Mouse (Mus musculus) yolk sac, embryonic 10.5 days (tissue): ENCODE data around the gene Coq10a.
"Not testable (repeated sequence)": the region's sequence is repeated elsewhere in the genome, so short reads cannot be mapped to it uniquely, and the experiment has no call there.

Experiments used
- DNase-seq: peaks from one replicate; pipeline ENCODE4 v3.0.0-alpha.2; 2017; ENCODE audit warnings: low spot score

Coq10a gene

DNA sequence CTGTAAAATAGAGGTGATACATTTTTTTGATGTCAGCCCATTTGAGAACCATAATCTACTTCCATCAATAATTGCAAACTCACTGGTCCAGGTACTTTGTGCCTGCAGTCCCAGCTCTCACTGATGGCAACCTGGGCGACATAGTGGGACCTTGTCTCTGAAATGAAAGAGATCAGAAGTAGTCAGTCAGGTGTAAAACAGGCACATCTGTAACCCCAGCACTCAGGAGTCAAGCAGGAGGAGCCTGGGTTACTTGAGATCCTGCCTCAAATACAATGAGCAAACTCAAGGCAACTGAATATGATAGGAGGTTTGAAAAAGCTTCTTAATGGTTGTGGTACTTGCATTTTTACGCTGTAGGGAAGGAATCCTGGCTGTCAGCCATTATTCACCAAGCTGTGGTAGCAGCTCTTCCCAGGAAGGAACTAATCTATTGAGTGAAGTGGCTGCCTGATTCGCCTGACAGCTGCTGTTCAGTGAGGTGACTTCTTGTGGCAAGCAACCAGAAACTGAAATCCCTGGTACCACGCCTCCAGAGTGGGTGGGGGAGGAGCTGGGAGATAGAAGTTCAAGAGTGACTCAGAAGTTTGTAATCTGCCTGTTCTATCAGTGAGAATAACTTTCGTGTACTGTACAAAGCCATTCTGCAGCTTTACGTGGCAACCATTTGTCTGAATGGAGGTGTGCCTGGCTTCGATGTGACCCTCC lies 24.1 kb downstream of the Coq10a start:
- peak; percentile 78 for DNase-seq

DNA sequence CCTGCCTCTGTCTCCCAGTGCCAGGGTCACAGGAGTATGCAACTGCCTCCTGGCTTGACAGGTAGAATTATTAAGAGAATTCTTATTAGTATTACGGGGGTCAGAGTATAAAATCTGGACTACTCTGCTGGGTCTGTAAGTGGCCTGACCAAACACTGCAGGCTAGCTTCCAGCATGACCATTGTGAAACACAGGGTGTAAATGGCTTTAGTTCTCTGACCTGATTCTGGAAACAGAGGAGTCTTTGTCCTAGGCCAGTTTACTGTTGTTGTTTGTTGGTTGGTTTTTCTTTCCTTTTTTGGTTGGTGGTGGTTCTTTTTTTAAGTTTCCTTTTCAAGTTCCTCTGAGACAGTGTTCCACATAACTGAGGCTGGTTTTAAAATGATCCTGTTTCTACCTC lies 25.4 kb downstream of the Coq10a start:
- no peak for DNase-seq

DNA sequence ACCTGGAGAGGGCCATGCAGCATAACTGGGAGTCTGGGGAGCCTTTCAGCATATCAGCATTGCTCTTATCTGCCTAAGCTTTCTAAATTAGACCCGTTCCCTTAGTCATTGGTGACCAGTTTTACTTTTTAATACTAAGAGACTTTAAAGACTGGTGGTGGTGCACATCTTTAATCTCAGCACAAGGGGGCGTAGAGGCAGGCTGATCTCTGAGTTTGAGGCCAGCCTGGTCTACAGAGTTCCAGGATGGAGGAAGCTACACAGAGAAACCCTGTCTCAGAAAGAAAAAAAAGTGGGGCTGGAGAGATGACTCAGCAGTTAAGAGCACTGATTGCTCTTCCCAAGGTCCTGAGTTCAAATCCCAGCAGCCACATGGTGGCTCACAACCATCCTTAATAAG lies 28.5 kb downstream of the Coq10a start:
- DNase-seq: no peak

DNA sequence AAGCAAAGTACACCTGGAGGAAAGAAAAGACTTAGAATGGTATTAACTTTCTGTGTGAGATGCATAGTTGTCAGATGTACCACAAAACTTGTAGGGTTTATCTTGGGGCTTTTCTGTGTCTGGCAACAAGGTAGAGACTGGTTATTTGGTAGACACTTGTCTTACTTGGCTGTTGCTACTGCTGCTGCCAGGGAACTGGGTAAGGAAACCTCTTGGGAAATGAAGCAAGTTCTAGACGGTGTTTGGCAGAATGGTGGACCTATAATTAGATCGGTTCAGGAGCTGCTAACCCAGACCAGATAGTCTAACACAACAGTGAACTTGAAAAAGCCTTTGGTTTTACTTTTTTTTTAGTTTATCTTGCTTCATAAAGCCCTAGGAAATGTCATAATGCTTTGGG lies 29.8 kb downstream of the Coq10a start:
- no peak for DNase-seq

DNA sequence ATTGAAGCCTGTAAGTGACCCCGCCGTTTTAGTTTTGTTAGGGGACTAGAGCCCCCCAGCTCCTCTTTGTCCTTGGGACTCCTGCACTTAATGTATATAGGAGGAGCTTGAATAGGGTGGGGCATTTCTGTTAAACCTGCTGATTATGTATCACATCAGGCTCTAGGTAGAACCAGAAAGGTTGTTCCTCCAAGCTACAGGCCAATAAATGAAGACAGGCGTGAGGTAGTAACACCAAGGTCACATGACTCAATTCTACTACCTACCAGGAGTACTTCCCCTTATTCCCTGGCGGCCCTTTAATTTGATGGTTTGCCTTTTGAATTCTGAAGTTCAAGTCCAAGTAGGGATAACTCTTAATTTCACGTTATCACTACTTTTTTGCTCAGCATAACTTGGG lies 30.4 kb downstream of the Coq10a start:
- no peak for DNase-seq

DNA sequence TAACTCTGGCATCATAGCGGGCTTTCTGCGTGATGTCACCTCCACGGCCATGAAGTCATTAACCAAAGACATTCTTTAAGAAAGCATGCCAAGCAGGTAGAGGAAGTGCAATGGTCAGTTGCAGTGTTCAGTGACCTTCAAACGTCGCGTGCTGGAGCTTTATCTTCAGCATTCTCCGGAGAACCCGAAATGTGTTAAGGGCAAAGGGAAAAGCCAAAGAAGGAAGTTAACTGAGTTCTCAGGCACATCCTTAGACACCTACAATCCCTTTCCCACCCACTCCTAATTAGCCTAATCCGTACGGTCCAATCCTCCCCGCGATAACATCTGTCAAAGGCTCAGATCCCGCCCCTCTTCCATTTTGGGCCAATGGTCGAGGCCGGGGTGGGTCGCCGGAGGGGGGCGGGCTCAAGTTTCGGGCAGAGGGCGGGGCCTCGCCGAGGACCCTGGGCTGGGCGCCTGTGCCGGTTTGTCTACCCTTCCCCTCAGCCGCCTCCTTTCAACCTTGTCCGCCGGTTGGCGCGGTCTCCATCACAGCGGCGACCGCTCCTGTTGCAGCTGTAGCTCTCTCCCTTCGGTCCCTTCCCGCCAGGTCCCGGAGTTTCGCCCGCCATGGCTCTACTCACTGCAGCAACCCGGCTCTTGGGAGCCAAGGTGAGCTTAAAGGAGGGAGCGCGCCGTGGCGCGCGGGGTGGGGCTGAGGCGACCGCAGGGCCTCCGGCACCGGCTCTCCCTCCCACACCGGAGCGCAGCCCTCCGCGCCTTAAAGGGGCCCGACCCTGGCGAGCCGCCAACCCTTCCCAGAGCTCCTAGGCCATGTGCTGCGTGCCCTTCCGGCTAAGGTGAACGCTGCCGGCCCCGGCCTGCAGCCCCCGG lies 31.3 kb downstream of the Coq10a start, which contains the start of gene Cs:
Gene Cs, plus strand, starts transcription at position 429 of the 876 bp plus-strand sequence.
- peak; percentile 98 for DNase-seq

DNA sequence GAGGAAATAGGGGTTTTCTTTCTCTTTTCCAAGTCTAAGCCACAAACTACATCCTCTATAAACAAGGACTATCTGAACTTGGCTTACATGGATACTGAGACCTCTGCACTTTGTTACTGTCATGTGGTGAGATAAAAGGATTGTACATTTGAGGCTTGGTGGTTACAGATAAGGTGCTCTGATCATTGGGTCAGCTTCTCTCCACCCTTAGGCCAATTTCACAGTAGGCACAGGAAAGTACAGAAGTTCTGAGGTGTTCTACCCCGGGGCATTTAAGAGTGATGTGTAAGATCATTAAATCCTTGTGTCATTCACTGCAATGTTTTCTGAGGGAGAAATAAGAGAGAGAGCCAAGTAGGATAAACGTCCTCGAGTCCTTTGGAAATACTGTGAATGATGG lies 32.2 kb downstream of the Coq10a start:
- DNase-seq: no peak

DNA sequence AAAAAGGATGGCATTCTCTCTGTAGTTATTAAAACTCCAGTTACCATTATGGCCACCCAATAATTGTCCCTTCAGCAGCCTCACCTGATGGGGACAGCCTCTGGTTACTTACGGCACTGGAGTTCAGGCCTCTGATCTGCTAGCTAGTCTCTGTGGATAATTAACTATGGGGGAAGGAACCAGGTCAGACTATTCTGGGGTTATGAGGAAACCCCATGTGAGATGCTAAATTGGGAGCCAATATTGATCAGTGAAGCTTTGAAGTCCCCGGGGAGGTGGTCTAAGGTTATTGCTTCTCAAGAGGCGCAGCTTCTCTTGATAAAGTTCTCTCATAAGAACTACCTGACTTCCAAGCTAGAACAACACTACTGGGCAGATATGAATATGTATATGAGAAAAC lies 32.6 kb downstream of the Coq10a start:
- DNase-seq: no peak

DNA sequence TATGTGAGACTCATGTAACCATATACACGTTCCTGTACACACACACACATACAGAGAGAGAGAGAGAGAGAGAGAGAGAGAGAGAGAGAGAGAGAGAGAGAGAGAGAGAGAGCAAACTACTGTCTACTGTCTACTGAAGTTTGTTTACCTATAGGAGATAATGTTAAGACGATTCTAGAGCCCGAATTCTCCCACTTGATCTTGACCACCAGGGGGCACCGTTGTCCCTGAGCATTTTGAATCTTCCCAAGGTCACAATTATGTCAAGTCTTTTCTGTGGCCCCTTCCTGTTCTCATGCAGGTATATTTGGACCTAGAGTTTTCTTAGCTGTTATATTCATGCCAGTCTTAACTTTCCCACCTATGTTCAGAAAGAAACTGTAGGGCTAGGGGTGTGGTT lies 33.2 kb downstream of the Coq10a start:
- peak; percentile 70 for DNase-seq

DNA sequence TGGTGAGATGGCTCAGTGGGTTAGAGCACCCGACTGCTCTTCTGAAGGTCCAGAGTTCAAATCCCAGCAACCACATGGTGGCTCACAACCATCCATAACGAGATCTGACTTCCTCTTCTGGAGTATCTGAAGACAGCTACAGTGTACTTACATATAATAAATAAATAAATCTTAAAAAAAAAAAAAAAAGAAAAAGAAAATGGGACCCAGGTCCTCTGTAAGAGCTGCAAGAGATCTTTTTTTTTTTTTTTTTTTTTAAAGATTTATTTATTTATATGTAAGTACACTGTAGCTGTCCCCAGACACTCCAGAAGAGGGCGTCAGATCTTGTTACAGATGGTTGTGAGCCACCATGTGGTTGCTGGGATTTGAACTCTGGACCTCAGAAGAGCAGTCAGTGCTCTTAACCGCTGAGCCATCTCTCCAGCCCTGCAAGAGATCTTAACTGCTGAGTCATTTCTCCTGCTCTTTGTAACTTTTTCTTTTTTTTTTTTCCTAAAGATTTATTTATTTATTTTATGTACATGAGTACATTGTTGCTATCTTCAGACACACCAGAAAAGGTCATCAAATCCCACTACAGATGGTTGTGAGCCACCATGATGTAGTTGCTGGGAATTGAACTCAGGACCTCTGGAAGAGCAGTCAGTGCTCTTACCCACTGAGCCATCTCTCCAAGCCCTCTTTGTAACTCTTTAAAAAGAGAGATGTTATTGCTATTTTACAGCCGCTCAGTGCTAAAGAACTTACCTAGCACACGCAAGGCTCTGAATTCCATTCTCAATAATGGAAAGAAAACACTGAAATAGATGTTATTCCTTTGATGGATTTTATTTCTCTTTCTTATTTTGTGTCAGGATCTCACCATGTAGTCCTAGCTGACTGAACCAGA lies 36.2 kb downstream of the Coq10a start:
- DNase-seq: not testable (repeated sequence)

DNA sequence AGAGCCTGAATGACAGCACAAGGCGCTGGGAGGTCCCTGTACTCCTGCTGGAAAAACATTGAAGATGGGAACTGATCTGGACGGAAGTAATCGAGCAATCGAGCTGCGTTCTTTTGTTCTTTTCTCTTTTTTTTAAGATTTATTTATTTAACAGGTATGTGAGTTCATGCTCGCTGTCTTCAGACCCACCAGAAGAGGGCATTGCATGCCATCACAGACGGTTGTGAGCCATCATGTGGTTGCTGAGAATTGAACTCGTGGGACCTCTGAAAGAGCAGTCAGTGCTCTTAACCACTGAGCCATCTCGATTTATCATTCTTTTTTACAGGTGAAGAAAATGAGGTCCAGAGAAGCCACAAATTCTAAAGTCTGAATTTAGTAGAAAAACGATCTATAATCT lies 41.2 kb downstream of the Coq10a start:
- no peak for DNase-seq

DNA sequence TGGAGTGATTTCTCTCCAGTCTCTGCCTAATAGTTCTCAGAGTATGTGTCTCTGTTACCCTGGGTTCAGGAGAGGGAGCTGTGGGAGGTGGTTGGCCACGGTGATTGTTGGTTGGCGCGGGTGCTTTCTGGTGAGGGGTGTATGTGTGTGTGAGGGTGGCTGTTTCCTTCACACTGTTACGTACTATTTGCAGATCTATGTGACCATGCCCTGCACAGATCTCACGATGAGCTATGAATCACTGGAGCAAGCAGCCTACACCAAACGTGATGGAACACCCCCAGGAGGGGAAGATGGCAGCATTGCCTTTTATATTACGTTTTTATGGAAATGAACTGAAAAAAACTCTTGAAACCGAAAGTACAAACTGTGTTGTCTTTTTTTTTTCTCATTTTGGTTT lies 42.0 kb downstream of the Coq10a start:
- no peak for DNase-seq

DNA sequence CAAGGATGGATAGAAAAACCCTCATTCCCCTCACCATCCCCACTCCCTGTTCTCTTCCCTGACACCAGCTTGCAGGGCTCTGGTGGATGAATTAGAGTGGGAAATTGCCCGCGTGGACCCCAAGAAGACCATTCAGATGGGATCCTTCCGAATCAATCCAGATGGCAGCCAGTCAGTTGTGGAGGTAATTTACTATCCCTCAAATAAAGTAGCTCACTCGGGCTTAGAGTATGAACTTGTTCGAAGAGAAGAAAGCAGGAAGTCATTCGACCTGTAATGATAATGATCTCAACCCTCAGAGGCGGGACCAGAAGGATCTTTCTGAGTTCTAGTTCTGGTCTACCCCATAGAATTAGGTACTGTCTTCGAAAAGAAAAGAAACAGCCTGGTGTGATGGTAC lies 45.3 kb downstream of the Coq10a start:
- no peak for DNase-seq

DNA sequence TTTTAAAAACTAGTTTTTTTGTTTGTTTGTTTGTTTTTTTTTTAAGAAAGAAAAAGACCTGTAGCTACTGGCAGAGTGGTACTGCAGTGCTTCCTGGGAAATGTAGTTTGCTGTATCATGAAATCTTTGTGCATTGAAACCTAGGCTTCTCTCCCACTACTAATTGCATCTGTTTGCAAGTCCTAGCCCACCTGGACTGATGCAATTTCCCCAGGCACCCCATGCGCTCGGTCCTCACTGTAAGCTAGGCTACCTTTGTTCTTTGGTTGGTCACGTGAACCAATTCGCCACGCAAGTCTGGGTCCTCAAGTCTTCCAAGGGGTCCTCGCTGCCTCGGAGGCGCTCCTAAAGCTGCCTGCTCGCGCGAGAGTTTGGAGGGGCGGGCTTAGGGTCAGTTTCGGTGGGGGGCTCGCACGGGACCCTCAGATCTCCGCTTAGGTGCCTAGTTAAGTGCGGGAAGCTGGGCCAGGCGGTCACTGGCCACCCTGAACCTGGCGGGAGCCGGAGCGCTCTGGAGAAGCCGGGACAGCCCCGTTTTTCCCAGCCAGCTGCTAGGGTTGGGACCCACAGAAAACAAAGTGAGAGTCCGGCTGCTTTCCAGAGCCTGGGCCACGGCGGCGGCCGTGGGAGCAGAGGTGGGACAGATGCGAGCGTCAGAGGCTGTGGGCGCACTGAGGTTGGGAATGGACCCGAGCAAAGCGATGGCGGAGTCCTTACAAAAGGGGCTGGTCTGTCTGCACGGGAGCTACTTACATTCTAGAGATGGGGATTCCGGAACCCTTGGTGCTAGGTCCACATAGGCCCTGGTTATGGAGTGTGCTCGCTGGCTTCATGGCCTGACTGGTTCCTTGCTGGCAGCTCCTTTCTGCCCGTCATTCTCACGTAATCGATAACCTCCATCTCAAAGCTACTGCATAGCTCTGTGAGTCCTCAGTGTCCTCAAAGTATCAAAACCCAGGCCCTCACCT lies 46.4 kb downstream of the Coq10a start, which contains the start of gene Cnpy2:
Gene Cnpy2, plus strand, starts transcription at position 319 of the 968 bp plus-strand sequence.
- peak; percentile 96 for DNase-seq

DNA sequence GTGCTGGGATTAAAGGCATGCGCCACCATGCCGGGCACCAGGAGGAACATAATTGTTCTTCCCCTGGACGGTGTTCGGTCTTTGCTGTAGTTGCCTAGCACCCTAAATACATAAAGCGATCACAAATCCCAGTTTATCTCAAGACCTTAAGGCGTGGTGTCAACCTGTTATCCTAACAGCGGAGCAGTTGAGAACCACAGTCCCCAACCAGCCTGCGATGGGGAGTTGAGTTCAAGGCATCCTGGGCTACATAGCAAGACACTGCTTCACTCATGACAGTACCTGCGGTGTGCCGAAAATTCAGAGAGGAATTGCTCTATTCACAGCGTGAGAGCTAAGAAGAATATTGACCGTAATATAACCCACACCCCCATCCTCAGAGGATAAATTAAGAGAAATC lies 47.2 kb downstream of the Coq10a start:
- no peak for DNase-seq

DNA sequence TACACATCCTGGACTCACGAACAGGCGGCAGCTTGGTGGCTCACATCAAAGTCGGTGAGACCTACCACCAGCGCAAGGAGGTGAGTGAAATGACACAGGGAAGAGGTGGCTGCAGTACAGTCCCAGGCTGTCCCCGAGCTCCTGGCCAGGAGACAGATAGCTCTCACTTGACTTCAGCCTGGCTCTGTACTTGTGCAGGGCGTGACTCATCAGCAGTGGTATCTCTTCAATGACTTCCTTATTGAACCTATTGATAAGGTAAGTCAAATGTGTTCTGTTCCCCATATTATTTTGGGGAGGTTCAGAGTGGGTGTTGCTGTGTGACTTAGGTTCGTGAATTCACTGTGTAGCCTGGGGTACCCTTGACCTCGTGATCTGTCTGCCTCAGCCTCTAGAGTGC lies 53.2 kb downstream of the Coq10a start:
- no peak for DNase-seq
